Comparison of ENCODE assay signal across 10 mouse cellular contexts in the genomic region with DNA sequence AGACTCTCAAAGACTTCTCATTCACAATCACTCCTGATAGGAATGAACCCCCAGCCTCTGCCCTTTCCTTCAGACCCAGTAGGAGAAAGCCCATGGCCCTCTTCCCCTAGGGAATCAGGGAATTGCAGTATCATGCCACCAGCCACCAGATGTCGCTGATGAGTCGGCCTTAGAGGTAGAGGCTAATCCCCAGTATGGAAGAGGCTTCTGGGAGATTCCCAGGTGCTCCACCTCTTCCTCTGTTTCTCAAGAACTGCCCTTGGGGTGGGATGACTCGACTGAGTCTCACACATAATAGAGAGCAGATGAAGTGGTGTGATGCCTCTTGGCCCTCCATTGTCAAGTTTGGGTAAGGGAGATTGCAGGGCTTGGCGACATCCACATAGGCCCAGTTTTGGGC. TPM values are rescaled to one million over a fixed set of nuclear protein-coding genes. Genes with fewer than 3 reads are reported as not detected.
DNase-seq lines count a peak whose midpoint lies in the region; ATAC-seq lines count a peak whose summit lies in the region.
"Had no signal": no experiment of that assay in that cellular context is flagged by ENCODE, and none has a peak within 500 bp of the region (broad histone marks: within the 10 kb centered on the region; RNA-seq: fewer than 3 reads in every experiment).

No protein-coding gene starts in this region.

- no peaks in the 10 kb centered on the region for H3K36me3 ChIP-seq in intestine, embryonic 14.5 days (ENCODE audit: control insufficient read depth, insufficient read depth, low read length)
- no peaks in the 10 kb centered on the region for H3K36me3 ChIP-seq in intestine, embryonic 16.5 days (ENCODE audit: control insufficient read depth, insufficient read depth, low read length)
- no peaks in the 10 kb centered on the region for H3K36me3 ChIP-seq in embryonic facial prominence, embryonic 14.5 days (ENCODE audit: control insufficient read depth, insufficient read depth, low read length)
- H3K36me3 ChIP-seq: embryonic facial prominence, embryonic 15.5 days; limb, embryonic 12.5 days had no signal

- DNase-seq in intestine, embryonic 14.5 days (ENCODE audit: low spot score) = peak; percentile 88
- DNase-seq in CD4-positive helper T cell, adult 2 months (ENCODE audit: low read depth, low spot score) = peak; percentile 30
- peak; percentile 86 for DNase-seq in adrenal gland, postnatal 14 days
- peak; percentile 82 for DNase-seq in embryonic facial prominence, embryonic 14.5 days (ENCODE audit: low spot score)
- peak; percentile 54 for DNase-seq in kidney, postnatal 14 days
- DNase-seq in urinary bladder, postnatal 36 days (ENCODE audit: low spot score in 2 of 2) = peak; percentile 51 to 67

- H3K9me3 ChIP-seq in intestine, embryonic 14.5 days (ENCODE audit: control insufficient read depth, low read length) = no peaks in the 10 kb centered on the region
- no peaks in the 10 kb centered on the region for H3K9me3 ChIP-seq in intestine, embryonic 16.5 days (ENCODE audit: control insufficient read depth, low read length)
- H3K9me3 ChIP-seq in embryonic facial prominence, embryonic 14.5 days (ENCODE audit: control insufficient read depth, low read length) = no peaks in the 10 kb centered on the region
- H3K9me3 ChIP-seq: embryonic facial prominence, embryonic 15.5 days; limb, embryonic 12.5 days had no signal

- no peaks in the 10 kb centered on the region for H3K27me3 ChIP-seq in intestine, embryonic 14.5 days (replicated peaks; ENCODE audit: control insufficient read depth, insufficient read depth, low read length)
- no peaks in the 10 kb centered on the region for H3K27me3 ChIP-seq in intestine, embryonic 16.5 days (replicated peaks; ENCODE audit: control insufficient read depth, insufficient read depth, low read length)
- H3K27me3 ChIP-seq in embryonic facial prominence, embryonic 14.5 days (replicated peaks; ENCODE audit: control insufficient read depth, insufficient read depth, low read length) = no peaks in the 10 kb centered on the region
- H3K27me3 ChIP-seq: embryonic facial prominence, embryonic 15.5 days had no signal

- no peak for ATAC-seq in intestine, embryonic 14.5 days (replicated peaks; ENCODE audit: low FRiP score, low TSS enrichment, low read depth)
- ATAC-seq in intestine, embryonic 16.5 days = no peak
- ATAC-seq in embryonic facial prominence, embryonic 14.5 days (ENCODE audit: low read depth) = no peak; the same call in 1 of the 2 replicates
- ATAC-seq in megakaryocyte-erythroid progenitor cell, adult 5-6 weeks (replicated peaks; ENCODE audit: low FRiP score, low TSS enrichment, poor library complexity, severe bottlenecking) = peak; percentile 53; the same call in 1 of the 2 replicates

- H3K4me2 ChIP-seq in intestine, embryonic 14.5 days (ENCODE audit: low read length) = no peak overlapping the region
- no peak overlapping the region for H3K4me2 ChIP-seq in intestine, embryonic 16.5 days (ENCODE audit: low read depth, low read length)
- H3K4me2 ChIP-seq in embryonic facial prominence, embryonic 14.5 days (ENCODE audit: low read depth, low read length) = no peak overlapping the region
- H3K4me2 ChIP-seq: embryonic facial prominence, embryonic 15.5 days; limb, embryonic 12.5 days had no signal

- no peak overlapping the region for H3K27ac ChIP-seq in intestine, embryonic 14.5 days (ENCODE audit: low read depth)
- no peak overlapping the region for H3K27ac ChIP-seq in intestine, embryonic 16.5 days (ENCODE audit: low read length)
- no peak overlapping the region for H3K27ac ChIP-seq in embryonic facial prominence, embryonic 14.5 days (replicated peaks; ENCODE audit: low read depth, low read length)
- H3K27ac ChIP-seq: embryonic facial prominence, embryonic 15.5 days; limb, embryonic 12.5 days had no signal

- peaks cover 23% of the 10 kb centered on the region for H3K4me1 ChIP-seq in intestine, embryonic 14.5 days (replicated peaks; ENCODE audit: control insufficient read depth, insufficient read depth, low read length)
- H3K4me1 ChIP-seq in intestine, embryonic 16.5 days (ENCODE audit: control insufficient read depth, insufficient read depth, low read length) = peaks cover 22% of the 10 kb centered on the region
- peaks cover 29% of the 10 kb centered on the region for H3K4me1 ChIP-seq in embryonic facial prominence, embryonic 14.5 days (ENCODE audit: control insufficient read depth, insufficient read depth, low read length)

- no peak overlapping the region for H3K4me3 ChIP-seq in intestine, embryonic 14.5 days (ENCODE audit: low read depth, low read length)
- no peak overlapping the region for H3K4me3 ChIP-seq in intestine, embryonic 16.5 days (ENCODE audit: low read length)
- H3K4me3 ChIP-seq in embryonic facial prominence, embryonic 14.5 days (ENCODE audit: low read depth, low read length) = no peak overlapping the region
- H3K4me3 ChIP-seq: embryonic facial prominence, embryonic 15.5 days; limb, embryonic 12.5 days had no signal

- WGBS in intestine, embryonic 14.5 days = 30% methylated on average over 4 of the region's 4 CpGs
- 25% methylated on average over 4 of the region's 4 CpGs for WGBS in intestine, embryonic 16.5 days
- WGBS in embryonic facial prominence, embryonic 14.5 days = 23% methylated on average over 4 of the region's 4 CpGs

- no peak overlapping the region for H3K9ac ChIP-seq in intestine, embryonic 14.5 days (ENCODE audit: low read length)
- no peak overlapping the region for H3K9ac ChIP-seq in intestine, embryonic 16.5 days (ENCODE audit: low read depth, low read length)
- no peak overlapping the region for H3K9ac ChIP-seq in embryonic facial prominence, embryonic 14.5 days (ENCODE audit: low read depth, low read length)
- H3K9ac ChIP-seq: embryonic facial prominence, embryonic 15.5 days; limb, embryonic 12.5 days had no signal

RNA-seq across cellular contexts. Expression of a gene that starts 3.7 kb away (rescaled TPM):
- polyA plus RNA-seq in intestine, embryonic 14.5 days (2014; fragmentation: Nextera tagmentation; extraction: Ambion mirVana) = 1.8 and 2.0 TPM in 2 replicates
- 1.1 and 1.3 TPM in 2 replicates for polyA plus RNA-seq in intestine, embryonic 16.5 days (2015; fragmentation: Nextera tagmentation; extraction: Ambion mirVana)
- 1.2 and 2.1 TPM in 2 replicates for total RNA-seq in adrenal gland, postnatal 14 days (2021)
- 0.82 and 1.3 TPM in 2 replicates for polyA plus RNA-seq in embryonic facial prominence, embryonic 14.5 days (2014; fragmentation: Nextera tagmentation; extraction: Ambion mirVana)
- not detected in 2 replicates for total RNA-seq in megakaryocyte-erythroid progenitor cell, adult 5-6 weeks (2014; fragmentation: Nextera tagmentation)
- 2.0 TPM in 1 of 2 replicates, not detected in the other for total RNA-seq in megakaryocyte-erythroid progenitor cell, adult 5-6 weeks (2017)

RNA-seq across cellular contexts. Expression of a gene that starts 9.8 kb away (rescaled TPM):
- polyA plus RNA-seq in intestine, embryonic 14.5 days (2014; fragmentation: Nextera tagmentation; extraction: Ambion mirVana) = 1.4 and 1.9 TPM in 2 replicates
- polyA plus RNA-seq in intestine, embryonic 16.5 days (2015; fragmentation: Nextera tagmentation; extraction: Ambion mirVana) = 2.7 and 2.9 TPM in 2 replicates
- 100 and 111 TPM in 2 replicates for total RNA-seq in adrenal gland, postnatal 14 days (2021)
- polyA plus RNA-seq in embryonic facial prominence, embryonic 14.5 days (2014; fragmentation: Nextera tagmentation; extraction: Ambion mirVana) = 13.2 and 13.9 TPM in 2 replicates
- total RNA-seq in megakaryocyte-erythroid progenitor cell, adult 5-6 weeks (2014; fragmentation: Nextera tagmentation) = 0.20 TPM in 1 of 2 replicates, not detected in the other
- total RNA-seq in megakaryocyte-erythroid progenitor cell, adult 5-6 weeks (2017) = not detected in 2 replicates

Comparison
In these comparisons a context has a peak if more than half of its experiments do, and no peak if none do; other contexts are left out.
1. DNase-seq: peak in every context shown above with its lines; median percentile 88 in intestine, embryonic 14.5 days; 86 in adrenal gland, postnatal 14 days; 82 in embryonic facial prominence, embryonic 14.5 days; 59 in urinary bladder, postnatal 36 days; 54 in kidney, postnatal 14 days; 30 in CD4-positive helper T cell, adult 2 months.